34 mouse cellular contexts compared by ENCODE assay signal in the genomic region with DNA sequence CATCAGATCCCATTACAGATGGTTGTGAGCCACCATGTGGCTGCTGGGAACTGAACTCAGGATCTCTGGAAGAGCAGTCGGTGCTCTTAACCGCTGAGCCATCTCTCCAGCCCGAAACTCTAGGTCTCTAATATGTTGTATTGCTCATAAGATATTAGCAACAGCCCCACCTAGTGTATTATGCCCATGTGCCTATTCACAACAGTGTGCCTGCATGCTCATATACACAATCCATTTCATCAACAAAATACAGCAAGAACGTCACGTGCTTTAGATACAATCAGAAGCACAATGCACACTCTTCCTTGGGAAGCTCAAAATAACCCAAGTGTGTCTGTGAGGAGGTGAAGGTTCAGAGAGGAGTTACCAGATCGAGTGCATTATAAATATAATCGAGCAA. TPM values are rescaled to one million over a fixed set of nuclear protein-coding genes. Genes with fewer than 3 reads are reported as not detected.
DNase-seq lines count a peak whose midpoint lies in the region; ATAC-seq and TF ChIP-seq lines count a peak whose summit lies in the region.
"Had no signal": no experiment of that assay in that cellular context is flagged by ENCODE, and none has a peak within 500 bp of the region (broad histone marks: within the 10 kb centered on the region; RNA-seq: fewer than 3 reads in every experiment).

No protein-coding gene starts in this region.

- no peaks in the 10 kb centered on the region for H3K4me1 ChIP-seq in kidney, postnatal 0 days (replicated peaks; ENCODE audit: insufficient read depth, low read length)
- peaks cover 25% of the 10 kb centered on the region for H3K4me1 ChIP-seq in spleen, adult 2 months (ENCODE audit: control insufficient read depth, insufficient read depth, insufficient read length)
- H3K4me1 ChIP-seq in stomach, postnatal 0 days (replicated peaks; ENCODE audit: control insufficient read depth, insufficient read depth), result no peaks in the 10 kb centered on the region
- H3K4me1 ChIP-seq: embryonic facial prominence, embryonic 12.5 days; embryonic facial prominence, embryonic 15.5 days; hindbrain, embryonic 13.5 days had no signal

- peak; percentile 23; the same call in 1 of the 2 replicates for TF ChIP-seq CTCF in kidney, postnatal 0 days (IDR thresholded peaks at IDR 0.05; ENCODE audit: low read depth)
- TF ChIP-seq CTCF in spleen, adult 2 months (IDR thresholded peaks at IDR 0.05; ENCODE audit: extremely low read depth, insufficient read depth, insufficient read length, insufficient replicate concordance), result no peak
- peak; percentile 12; the same call in 1 of the 2 replicates for TF ChIP-seq CTCF in stomach, postnatal 0 days (IDR thresholded peaks at IDR 0.05; ENCODE audit: low read depth)

- peaks cover 22% of the 10 kb centered on the region for H3K36me3 ChIP-seq in kidney, postnatal 0 days (ENCODE audit: insufficient read depth, low read length)
- peaks cover 12% of the 10 kb centered on the region for H3K36me3 ChIP-seq in spleen, adult 2 months (ENCODE audit: control insufficient read depth, insufficient read depth, low read length)
- H3K36me3 ChIP-seq in stomach, postnatal 0 days (ENCODE audit: control insufficient read depth, insufficient read depth, low read length), result no peaks in the 10 kb centered on the region

- ATAC-seq in CD4-positive, CD25-positive, alpha-beta regulatory T cell, adult 4 months, result no peak
- ATAC-seq in kidney, postnatal 0 days (replicated peaks; ENCODE audit: low FRiP score, low read depth), result no peak
- no peak for ATAC-seq in stomach, postnatal 0 days (ENCODE audit: low FRiP score, low TSS enrichment)
- ATAC-seq: activated CD4-positive, CD25-positive, alpha-beta regulatory T cell, adult 4 months; forebrain, embryonic 14.5 days; forebrain, postnatal 0 days; hindbrain, embryonic 16.5 days had no signal

- H3K4me3 ChIP-seq in kidney, postnatal 0 days (replicated peaks; ENCODE audit: low read depth, low read length), result no peak overlapping the region
- H3K4me3 ChIP-seq in spleen, adult 2 months (ENCODE audit: extremely low read depth, insufficient read depth, insufficient read length), result no peak overlapping the region
- H3K4me3 ChIP-seq in stomach, postnatal 0 days (ENCODE audit: low read depth, low read length), result no peak overlapping the region
- H3K4me3 ChIP-seq: embryonic facial prominence, embryonic 12.5 days; embryonic facial prominence, embryonic 15.5 days; gastrocnemius, adult 2 months; hindbrain, embryonic 13.5 days had no signal

- no peak for TF ChIP-seq EP300 in stomach, postnatal 0 days (optimal IDR thresholded peaks at IDR 0.05)

- peak; percentile 69 for DNase-seq in CD4-positive, CD25-positive, alpha-beta regulatory T cell, adult 2 months (ENCODE audit: low read depth, low spot score)
- no peak for DNase-seq in kidney, postnatal 0 days (ENCODE audit: low spot score)
- no peak for DNase-seq in kidney, postnatal 10 days
- DNase-seq in spleen, adult 2 months (ENCODE audit: low read depth in 1 of 2, low spot score in 2 of 2), result no peak
- DNase-seq in spleen, adult 18-20 months, result no peak
- DNase-seq in stomach, postnatal 0 days (ENCODE audit: low spot score), result no peak
- DNase-seq in left cerebral cortex, adult 18-20 months (ENCODE audit: low spot score in 2 of 2), result no peak
- DNase-seq: adrenal gland, adult 8-10 months; adrenal gland, postnatal 25 days; cerebellum, adult 18-20 months; cerebellum, adult 9-11 months; cerebellum, postnatal 25 days; forebrain, postnatal 0 days; gastrocnemius, adult 2 months; gastrocnemius, postnatal 14 days; heart, adult 11 months had no signal

- H3K27ac ChIP-seq in kidney, postnatal 0 days, result no peak overlapping the region
- peak overlapping the region; percentile 52; the same call in 1 of the 2 replicates for H3K27ac ChIP-seq in spleen, adult 2 months (ENCODE audit: insufficient read depth, low read length)
- no peak overlapping the region for H3K27ac ChIP-seq in stomach, postnatal 0 days (replicated peaks)
- H3K27ac ChIP-seq: embryonic facial prominence, embryonic 12.5 days; embryonic facial prominence, embryonic 15.5 days; gastrocnemius, adult 2 months; hindbrain, embryonic 13.5 days had no signal

- WGBS in kidney, postnatal 0 days, result 85% methylated on average over 7 of the region's 7 CpGs
- 84% methylated on average over 7 of the region's 7 CpGs for WGBS in spleen, adult 2 months
- 90% methylated on average over 7 of the region's 7 CpGs for WGBS in stomach, postnatal 0 days

- no peak overlapping the region for H3K9ac ChIP-seq in kidney, postnatal 0 days (ENCODE audit: low read depth, low read length)
- H3K9ac ChIP-seq in stomach, postnatal 0 days (ENCODE audit: low read length), result no peak overlapping the region
- H3K9ac ChIP-seq: embryonic facial prominence, embryonic 12.5 days; embryonic facial prominence, embryonic 15.5 days; forebrain, postnatal 0 days; hindbrain, embryonic 13.5 days had no signal

- no peaks in the 10 kb centered on the region for H3K27me3 ChIP-seq in kidney, postnatal 0 days (ENCODE audit: insufficient read depth, low read length)
- H3K27me3 ChIP-seq in spleen, adult 2 months (ENCODE audit: control insufficient read depth, insufficient read depth, low read length), result no peaks in the 10 kb centered on the region
- no peaks in the 10 kb centered on the region for H3K27me3 ChIP-seq in stomach, postnatal 0 days (ENCODE audit: control insufficient read depth, insufficient read depth, low read length)
- H3K27me3 ChIP-seq: embryonic facial prominence, embryonic 12.5 days; embryonic facial prominence, embryonic 15.5 days; hindbrain, embryonic 13.5 days had no signal

- TF ChIP-seq POLR2A in spleen, adult 2 months (IDR thresholded peaks at IDR 0.05; ENCODE audit: low read depth, low read length), result no peak

- H3K9me3 ChIP-seq in kidney, postnatal 0 days (replicated peaks; ENCODE audit: low read length), result no peaks in the 10 kb centered on the region
- H3K9me3 ChIP-seq in stomach, postnatal 0 days (ENCODE audit: control insufficient read depth, low read length), result no peaks in the 10 kb centered on the region
- H3K9me3 ChIP-seq: embryonic facial prominence, embryonic 12.5 days; embryonic facial prominence, embryonic 15.5 days; hindbrain, embryonic 13.5 days had no signal

- H3K4me2 ChIP-seq in kidney, postnatal 0 days (ENCODE audit: low read length), result no peak overlapping the region
- H3K4me2 ChIP-seq in stomach, postnatal 0 days (replicated peaks; ENCODE audit: low read depth), result no peak overlapping the region
- H3K4me2 ChIP-seq: embryonic facial prominence, embryonic 12.5 days; embryonic facial prominence, embryonic 15.5 days; heart, embryonic 11.5 days; hindbrain, embryonic 13.5 days had no signal

RNA-seq across cellular contexts. Expression of a gene that starts 16.8 kb away (rescaled TPM):
- polyA plus RNA-seq in CD4-positive, CD25-positive, alpha-beta regulatory T cell, adult 4 months (2017; shearing (Covaris generic)), result 10 to 100 TPM; 12.1 to 15.9 TPM
- polyA plus RNA-seq in kidney, postnatal 0 days (2015; fragmentation: Nextera tagmentation; extraction: Ambion mirVana), result 173 and 176 TPM in 2 replicates
- 34.3 and 69.3 TPM in 2 replicates for polyA plus RNA-seq in spleen, adult 2 months (2012; rRNA removed)
- 13.5 and 14.4 TPM in 2 replicates for polyA plus RNA-seq in stomach, postnatal 0 days (2015; fragmentation: Nextera tagmentation; extraction: Ambion mirVana)
- total RNA-seq in left cerebral cortex, adult 18-20 months (2021), result 10 to 100 TPM; 43.3 to 44.8 TPM

RNA-seq across cellular contexts. Expression of a gene that starts 37.1 kb away (rescaled TPM):
- under 1 TPM in 1 of 2 experiments, not detected in 1; 0.09 TPM for polyA plus RNA-seq in CD4-positive, CD25-positive, alpha-beta regulatory T cell, adult 4 months (2017; shearing (Covaris generic))
- polyA plus RNA-seq in kidney, postnatal 0 days (2015; fragmentation: Nextera tagmentation; extraction: Ambion mirVana), result 0.04 and 0.06 TPM in 2 replicates
- polyA plus RNA-seq in spleen, adult 2 months (2012; rRNA removed), result 0.02 TPM in 1 of 2 replicates, not detected in the other
- polyA plus RNA-seq in stomach, postnatal 0 days (2015; fragmentation: Nextera tagmentation; extraction: Ambion mirVana), result 0.02 TPM in 1 of 2 replicates, not detected in the other
- total RNA-seq in left cerebral cortex, adult 18-20 months (2021), result under 1 TPM; 0.14 TPM
- total RNA-seq: common myeloid progenitor, adult 5-6 weeks; forebrain, postnatal 0 days; hematopoietic stem cell, adult 5-6 weeks had no signal
- polyA plus RNA-seq: activated CD4-positive, CD25-positive, alpha-beta regulatory T cell, adult 4 months; forebrain, postnatal 0 days had no signal

RNA-seq across cellular contexts. Expression of a gene that starts 38.6 kb away (rescaled TPM):
- polyA plus RNA-seq in CD4-positive, CD25-positive, alpha-beta regulatory T cell, adult 4 months (2017; shearing (Covaris generic)), result not detected
- polyA plus RNA-seq in kidney, postnatal 0 days (2015; fragmentation: Nextera tagmentation; extraction: Ambion mirVana), result not detected in 2 replicates
- polyA plus RNA-seq in spleen, adult 2 months (2012; rRNA removed), result not detected in 2 replicates
- not detected in 2 replicates for polyA plus RNA-seq in stomach, postnatal 0 days (2015; fragmentation: Nextera tagmentation; extraction: Ambion mirVana)
- not detected for total RNA-seq in left cerebral cortex, adult 18-20 months (2021)
- total RNA-seq: adrenal gland, adult 8-10 months; adrenal gland, postnatal 25 days; common myeloid progenitor, adult 5-6 weeks; ES-E14; forebrain, postnatal 0 days; gastrocnemius, adult 2 months; gastrocnemius, postnatal 14 days; gastrocnemius, postnatal 4 days; heart, adult 8-10 months; heart, postnatal 25 days; hematopoietic stem cell, adult 5-6 weeks had no signal
- polyA plus RNA-seq: activated CD4-positive, CD25-positive, alpha-beta regulatory T cell, adult 4 months; embryonic facial prominence, embryonic 12.5 days; embryonic facial prominence, embryonic 15.5 days; forebrain, embryonic 11.5 days; forebrain, embryonic 14.5 days; forebrain, postnatal 0 days; frontal cortex, adult 2 months; heart, embryonic 11.5 days; heart, embryonic 14.5 days; heart, postnatal 0 days; hindbrain, embryonic 13.5 days; hindbrain, embryonic 16.5 days had no signal

RNA-seq across cellular contexts. Expression of a gene that starts 52.3 kb away (rescaled TPM):
- not detected for polyA plus RNA-seq in CD4-positive, CD25-positive, alpha-beta regulatory T cell, adult 4 months (2017; shearing (Covaris generic))
- polyA plus RNA-seq in kidney, postnatal 0 days (2015; fragmentation: Nextera tagmentation; extraction: Ambion mirVana), result 0.11 and 0.22 TPM in 2 replicates
- 0.07 and 0.09 TPM in 2 replicates for polyA plus RNA-seq in spleen, adult 2 months (2012; rRNA removed)
- 0.08 and 0.10 TPM in 2 replicates for polyA plus RNA-seq in stomach, postnatal 0 days (2015; fragmentation: Nextera tagmentation; extraction: Ambion mirVana)
- under 1 TPM; 0.19 to 0.26 TPM for total RNA-seq in left cerebral cortex, adult 18-20 months (2021)
- total RNA-seq: common myeloid progenitor, adult 5-6 weeks; forebrain, postnatal 0 days; hematopoietic stem cell, adult 5-6 weeks had no signal
- polyA plus RNA-seq: activated CD4-positive, CD25-positive, alpha-beta regulatory T cell, adult 4 months; forebrain, embryonic 14.5 days had no signal
